Mouse (Mus musculus) forebrain, postnatal 0 days (tissue): ENCODE measurements around the gene Klhdc8a. TPM values are rescaled to one million over a fixed set of nuclear protein-coding genes. Genes with fewer than 3 reads are reported as not detected.
"Not testable (repeated sequence)": the region's sequence is repeated elsewhere in the genome, so short reads cannot be mapped to it uniquely, and the experiment has no call there.

Experiments
- ATAC-seq: fragments of 200-750 bp; cut with Nextera tagmentation; 2 replicates; pipeline ENCODE4 v1.8.0; 2017; ENCODE audit warnings: mild to moderate bottlenecking, moderate library complexity
- DNase-seq: peaks from one replicate; pipeline ENCODE4 v3.0.0-alpha.2; 2015
- H3K27ac ChIP-seq: fragments of 300-500 bp; sonication (generic); 2 replicates; pipeline ENCODE4 v1.5.1; 2014; ENCODE audit warnings: low read depth, mild to moderate bottlenecking, antibody characterized with exemption, low read length, moderate library complexity, mixed read lengths
- H3K27me3 ChIP-seq: fragments of 300-500 bp; sonication (generic); 2 replicates; pipeline ENCODE4 v1.6.1; 2014; ENCODE audit warnings: mild to moderate bottlenecking, low read length, mixed read lengths; ENCODE audit not compliant: insufficient read depth
- H3K36me3 ChIP-seq: fragments of 300-500 bp; sonication (generic); 2 replicates; pipeline ENCODE4 v1.6.1; 2014; ENCODE audit warnings: mild to moderate bottlenecking, moderate library complexity; ENCODE audit not compliant: insufficient read depth
- H3K4me1 ChIP-seq: fragments of 300-500 bp; sonication (generic); 2 replicates; pipeline ENCODE4 v1.6.1; 2014; ENCODE audit warnings: antibody characterized with exemption; ENCODE audit not compliant: insufficient read depth
- H3K4me2 ChIP-seq: fragments of 300-500 bp; sonication (generic); 2 replicates; pipeline ENCODE4 v1.6.1; 2014; ENCODE audit warnings: low read depth, mild to moderate bottlenecking, moderate library complexity
- H3K4me3 ChIP-seq: fragments of 300-500 bp; sonication (generic); 2 replicates; pipeline ENCODE4 v1.5.1; 2014; ENCODE audit warnings: low read depth, low read length, mixed read lengths
- H3K9ac ChIP-seq: fragments of 300-500 bp; sonication (generic); 2 replicates; pipeline ENCODE4 v1.6.1; 2014; ENCODE audit warnings: mild to moderate bottlenecking
- H3K9me3 ChIP-seq: fragments of 300-500 bp; sonication (generic); 2 replicates; pipeline ENCODE4 v1.6.1; 2016; ENCODE audit warnings: low read length
- CTCF ChIP-seq: sonication (generic); IDR thresholded peaks from 2 replicates; pipeline ENCODE4 v1.5.1; 2016; ENCODE audit warnings: antibody characterized with exemption, control low read depth, low read depth
- WGBS: fragments of 180-500 bp; shearing (Covaris S2); extraction: QIAGEN DNeasy Blood & Tissue Kit; methylation state at CpG from one replicate; pipeline ENCODE4 v1.1.7; 2014; 5-methylcytosine and 5-hydroxymethylcytosine counted together
- polyA plus RNA-seq: library from polyadenylated mRNA; unstranded; fragments of >200 nt; fragmentation: Nextera tagmentation; extraction: Ambion mirVana; gene quantifications from 2 replicates; pipeline ENCODE4 v1.2.1, GENCODE M21; 2015
- total RNA-seq: library from RNA; depleted of rRNA; stranded (reverse); fragments of >200 nt; gene quantifications from 2 replicates; pipeline ENCODE4 v1.2.3, GENCODE M21; 2014

Gene Klhdc8a
- total and polyA plus RNA-seq, 2 experiments from 2014 or later: 6.3 to 11.2 TPM

- WGBS: 88% methylated on average over 10 of the region's 10 CpGs
- peaks cover 5% of the 10 kb centered on the region; the same call in 1 of the 2 replicates for H3K4me1 ChIP-seq
These were observed 32.5 kb upstream of the Klhdc8a start for GRCm38 (mm10) chr1:132265936-132266335.

GRCm38 (mm10) chr1:132266791-132267557, 31.5 kb upstream of the Klhdc8a start:
- H3K27ac ChIP-seq: no peak overlapping the region
- no peak overlapping the region for H3K9ac ChIP-seq
- 67% methylated on average over 8 of the region's 8 CpGs for WGBS
- no peaks in the 10 kb centered on the region for H3K27me3 ChIP-seq
- no peak for ATAC-seq
- no peaks in the 10 kb centered on the region for H3K9me3 ChIP-seq
- H3K4me1 ChIP-seq: peaks cover 5% of the 10 kb centered on the region; the same call in 1 of the 2 replicates
- H3K4me2 ChIP-seq: no peak overlapping the region
- TF ChIP-seq CTCF: no peak
- H3K4me3 ChIP-seq: no peak overlapping the region
- H3K36me3 ChIP-seq: no peaks in the 10 kb centered on the region
- DNase-seq: no peak

More at GRCm38 (mm10) chr1:132265936-132266335, 32.5 kb upstream of the Klhdc8a start:
- no peak for TF ChIP-seq CTCF
- Histone ChIP-seq H3K4me2 (no peak overlapping the region), H3K4me3 (no peak overlapping the region), H3K9ac (no peak overlapping the region), H3K36me3 (no peaks in the 10 kb centered on the region), H3K9me3 (no peaks in the 10 kb centered on the region), H3K27me3 (no peaks in the 10 kb centered on the region), H3K27ac (no peak overlapping the region)
- ATAC-seq: no peak
- no peak for DNase-seq

- Histone ChIP-seq H3K27ac (0 out of 2 replicates have a peak overlapping the region, but pooled peaks have one; percentile 9), H3K9ac (no peak overlapping the region), H3K36me3 (no peaks in the 10 kb centered on the region), H3K9me3 (no peaks in the 10 kb centered on the region), H3K27me3 (no peaks in the 10 kb centered on the region), H3K4me3 (no peak overlapping the region), H3K4me2 (no peak overlapping the region), H3K4me1 (peaks cover 5% of the 10 kb centered on the region; the same call in 1 of the 2 replicates)
- DNase-seq (peak; percentile 34), ATAC-seq (peak; percentile 71)
- 22% methylated on average over 2 of the region's 2 CpGs for WGBS
- TF ChIP-seq CTCF: no peak
These were observed 30.5 kb upstream of the Klhdc8a start for GRCm38 (mm10) chr1:132267959-132268358.

- peaks cover 5% of the 10 kb centered on the region; the same call in 1 of the 2 replicates for H3K4me1 ChIP-seq
- H3K27me3 ChIP-seq: no peaks in the 10 kb centered on the region
- H3K36me3 ChIP-seq: no peaks in the 10 kb centered on the region
- TF ChIP-seq CTCF: no peak
- H3K9me3 ChIP-seq: no peaks in the 10 kb centered on the region
- 40% methylated on average over 7 of the region's 7 CpGs for WGBS
- H3K4me3 ChIP-seq: no peak overlapping the region
- DNase-seq (no peak), ATAC-seq (0 out of 2 replicates have a peak, but pooled peaks have one; percentile 12)
- H3K9ac ChIP-seq: no peak overlapping the region
- 0 out of 2 replicates have a peak overlapping the region, but pooled peaks have one; percentile 9 for H3K27ac ChIP-seq
- H3K4me2 ChIP-seq: no peak overlapping the region
These were observed 29.9 kb upstream of the Klhdc8a start for GRCm38 (mm10) chr1:132268418-132269060.

- H3K4me1 ChIP-seq: peaks cover 5% of the 10 kb centered on the region; the same call in 1 of the 2 replicates
- H3K9ac ChIP-seq: no peak overlapping the region
- no peaks in the 10 kb centered on the region for H3K36me3 ChIP-seq
- no peaks in the 10 kb centered on the region for H3K9me3 ChIP-seq
- ATAC-seq (no peak), DNase-seq (no peak)
- H3K27me3 ChIP-seq: no peaks in the 10 kb centered on the region
- no peak for TF ChIP-seq CTCF
- WGBS: 40% methylated on average over 3 of the region's 3 CpGs
- no peak overlapping the region for H3K27ac ChIP-seq
- H3K4me2 ChIP-seq: no peak overlapping the region
- H3K4me3 ChIP-seq: no peak overlapping the region
These were observed 27.2 kb upstream of the Klhdc8a start for GRCm38 (mm10) chr1:132271237-132271636.

GRCm38 (mm10) chr1:132276694-132277093, 21.7 kb upstream of the Klhdc8a start:
- no peaks in the 10 kb centered on the region for H3K27me3 ChIP-seq
- H3K4me3 ChIP-seq: no peak overlapping the region
- no peaks in the 10 kb centered on the region for H3K4me1 ChIP-seq
- DNase-seq (no peak), ATAC-seq (no peak)
- H3K9me3 ChIP-seq: no peaks in the 10 kb centered on the region
- H3K4me2 ChIP-seq: no peak overlapping the region
- H3K9ac ChIP-seq: no peak overlapping the region
- H3K27ac ChIP-seq: no peak overlapping the region
- 83% methylated on average over 3 of the region's 3 CpGs for WGBS
- no peak for TF ChIP-seq CTCF
- no peaks in the 10 kb centered on the region for H3K36me3 ChIP-seq

GRCm38 (mm10) chr1:132277124-132277523, 21.3 kb upstream of the Klhdc8a start:
- Histone ChIP-seq H3K27me3 (no peaks in the 10 kb centered on the region), H3K4me3 (no peak overlapping the region), H3K9ac (no peak overlapping the region), H3K4me1 (no peaks in the 10 kb centered on the region), H3K36me3 (no peaks in the 10 kb centered on the region), H3K9me3 (no peaks in the 10 kb centered on the region), H3K27ac (no peak overlapping the region), H3K4me2 (no peak overlapping the region)
- ATAC-seq (no peak), DNase-seq (no peak)
- TF ChIP-seq CTCF: no peak
- 81% methylated on average over 6 of the region's 6 CpGs for WGBS

GRCm38 (mm10) chr1:132280636-132281035, 17.8 kb upstream of the Klhdc8a start:
- not testable (repeated sequence) for H3K4me1 ChIP-seq, H3K4me3 ChIP-seq, H3K27ac ChIP-seq, DNase-seq, ATAC-seq, H3K27me3 ChIP-seq, H3K4me2 ChIP-seq, H3K9me3 ChIP-seq, H3K36me3 ChIP-seq, H3K9ac ChIP-seq
- WGBS: 82% methylated on average over 6 of the region's 6 CpGs
